Mouse (Mus musculus): ENCODE data around the gene Dnajc28.

GRCm38 (mm10) chr16:91578980-91579720, 39.7 kb downstream of the Dnajc28 start:
- no peak for TF ChIP-seq CTCF (IDR thresholded peaks at IDR 0.05; ENCODE audit: low read depth, low read length)
- no peak for TF ChIP-seq POLR2A (IDR thresholded peaks at IDR 0.05; ENCODE audit: borderline replicate concordance, low read depth, low read length)

Data from bone marrow macrophage, adult 2 months (primary cell).